Mouse (Mus musculus): ENCODE measurements around the gene Galk2. TPM values are rescaled to one million over a fixed set of nuclear protein-coding genes. Genes with fewer than 3 reads are reported as not detected.
A peak's percentile ranks its signal among the peaks of the same experiment; 100 is the strongest.

The Galk2 gene
- polyA plus RNA-seq, 1 experiment from 2014 or later = 23.6 TPM

- H3K36me3 ChIP-seq (ENCODE audit: control insufficient read depth, insufficient read depth, low read length) = no peaks in the 10 kb centered on the region
- DNase-seq (ENCODE audit: low spot score) = no peak
- H3K4me1 ChIP-seq (replicated peaks; ENCODE audit: control insufficient read depth, insufficient read depth, low read length) = peaks cover 19% of the 10 kb centered on the region
- ATAC-seq (replicated peaks; ENCODE audit: low FRiP score) = no peak
- no peak overlapping the region for H3K4me2 ChIP-seq
- H3K9me3 ChIP-seq (ENCODE audit: control insufficient read depth, low read length) = no peaks in the 10 kb centered on the region
- H3K27me3 ChIP-seq (replicated peaks; ENCODE audit: control insufficient read depth, insufficient read depth, low read length) = no peaks in the 10 kb centered on the region
- no peak overlapping the region for H3K4me3 ChIP-seq (ENCODE audit: low read depth, low read length)
- 79% methylated on average over 3 of the region's 3 CpGs for WGBS
- H3K27ac ChIP-seq (ENCODE audit: low read depth, low read length) = no peak overlapping the region
- H3K9ac ChIP-seq (ENCODE audit: low read depth, low read length) = no peak overlapping the region
Measured at GRCm38 (mm10) chr2:125870159-125870558, 11.2 kb downstream of the Galk2 start.

- ATAC-seq (replicated peaks; ENCODE audit: low FRiP score) = no peak
- Histone ChIP-seq H3K4me3 (ENCODE audit: low read depth, low read length) (no peak overlapping the region), H3K4me2 (no peak overlapping the region), H3K27me3 (replicated peaks; ENCODE audit: control insufficient read depth, insufficient read depth, low read length) (no peaks in the 10 kb centered on the region), H3K9me3 (ENCODE audit: control insufficient read depth, low read length) (no peaks in the 10 kb centered on the region), H3K36me3 (ENCODE audit: control insufficient read depth, insufficient read depth, low read length) (no peaks in the 10 kb centered on the region), H3K27ac (ENCODE audit: low read depth, low read length) (no peak overlapping the region), H3K4me1 (replicated peaks; ENCODE audit: control insufficient read depth, insufficient read depth, low read length) (no peaks in the 10 kb centered on the region), H3K9ac (ENCODE audit: low read depth, low read length) (no peak overlapping the region)
- no peak for DNase-seq (ENCODE audit: low spot score)
- 88% methylated on average over 4 of the region's 4 CpGs for whole genome bisulfite sequencing
Measured at GRCm38 (mm10) chr2:125885891-125886576, 27.1 kb downstream of the Galk2 start.

GRCm38 (mm10) chr2:125893096-125893495 lies 34.2 kb downstream of the Galk2 start:
- Histone ChIP-seq H3K27me3 (replicated peaks; ENCODE audit: control insufficient read depth, insufficient read depth, low read length) (no peaks in the 10 kb centered on the region), H3K36me3 (ENCODE audit: control insufficient read depth, insufficient read depth, low read length) (no peaks in the 10 kb centered on the region), H3K4me3 (ENCODE audit: low read depth, low read length) (no peak overlapping the region), H3K9ac (ENCODE audit: low read depth, low read length) (no peak overlapping the region), H3K9me3 (ENCODE audit: control insufficient read depth, low read length) (no peaks in the 10 kb centered on the region), H3K4me2 (no peak overlapping the region), H3K4me1 (replicated peaks; ENCODE audit: control insufficient read depth, insufficient read depth, low read length) (no peaks in the 10 kb centered on the region), H3K27ac (ENCODE audit: low read depth, low read length) (no peak overlapping the region)
- 61% methylated on average over 6 of the region's 6 CpGs for WGBS
- DNase-seq (ENCODE audit: low spot score) = no peak
- ATAC-seq (replicated peaks; ENCODE audit: low FRiP score) = no peak

GRCm38 (mm10) chr2:125895099-125895498 lies 36.2 kb downstream of the Galk2 start:
- Histone ChIP-seq H3K4me1 (replicated peaks; ENCODE audit: control insufficient read depth, insufficient read depth, low read length) (no peaks in the 10 kb centered on the region; the same call in 1 of the 2 replicates), H3K36me3 (ENCODE audit: control insufficient read depth, insufficient read depth, low read length) (no peaks in the 10 kb centered on the region), H3K4me3 (ENCODE audit: low read depth, low read length) (no peak overlapping the region), H3K27ac (ENCODE audit: low read depth, low read length) (no peak overlapping the region), H3K27me3 (replicated peaks; ENCODE audit: control insufficient read depth, insufficient read depth, low read length) (no peaks in the 10 kb centered on the region), H3K4me2 (no peak overlapping the region), H3K9ac (ENCODE audit: low read depth, low read length) (no peak overlapping the region), H3K9me3 (ENCODE audit: control insufficient read depth, low read length) (no peaks in the 10 kb centered on the region)
- 91% methylated on average over 4 of the region's 4 CpGs for WGBS
- ATAC-seq (replicated peaks; ENCODE audit: low FRiP score) (no peak), DNase-seq (ENCODE audit: low spot score) (no peak)

GRCm38 (mm10) chr2:125896355-125896754 lies 37.4 kb downstream of the Galk2 start:
- no peak overlapping the region for H3K4me2 ChIP-seq
- H3K27me3 ChIP-seq (replicated peaks; ENCODE audit: control insufficient read depth, insufficient read depth, low read length) = no peaks in the 10 kb centered on the region
- no peak for ATAC-seq (replicated peaks; ENCODE audit: low FRiP score)
- WGBS = 88% methylated on average over 3 of the region's 3 CpGs
- H3K9me3 ChIP-seq (ENCODE audit: control insufficient read depth, low read length) = no peaks in the 10 kb centered on the region
- peaks cover 10% of the 10 kb centered on the region for H3K4me1 ChIP-seq (replicated peaks; ENCODE audit: control insufficient read depth, insufficient read depth, low read length)
- no peak overlapping the region for H3K4me3 ChIP-seq (ENCODE audit: low read depth, low read length)
- DNase-seq (ENCODE audit: low spot score) = no peak
- H3K9ac ChIP-seq (ENCODE audit: low read depth, low read length) = no peak overlapping the region
- H3K36me3 ChIP-seq (ENCODE audit: control insufficient read depth, insufficient read depth, low read length) = no peaks in the 10 kb centered on the region
- no peak overlapping the region for H3K27ac ChIP-seq (ENCODE audit: low read depth, low read length)

GRCm38 (mm10) chr2:125900797-125901410 lies 42.0 kb downstream of the Galk2 start:
- Histone ChIP-seq H3K4me1 (replicated peaks; ENCODE audit: control insufficient read depth, insufficient read depth, low read length) (peaks cover 13% of the 10 kb centered on the region), H3K27me3 (replicated peaks; ENCODE audit: control insufficient read depth, insufficient read depth, low read length) (no peaks in the 10 kb centered on the region), H3K27ac (ENCODE audit: low read depth, low read length) (peak overlapping the region; percentile 76), H3K36me3 (ENCODE audit: control insufficient read depth, insufficient read depth, low read length) (no peaks in the 10 kb centered on the region), H3K9ac (ENCODE audit: low read depth, low read length) (no peak overlapping the region), H3K4me2 (peak overlapping the region; percentile 26; the same call in 1 of the 2 replicates), H3K4me3 (ENCODE audit: low read depth, low read length) (no peak overlapping the region), H3K9me3 (ENCODE audit: control insufficient read depth, low read length) (no peaks in the 10 kb centered on the region)
- WGBS = 49% methylated on average over 6 of the region's 6 CpGs
- no peak for DNase-seq (ENCODE audit: low spot score)
- peak; percentile 95 for ATAC-seq (replicated peaks; ENCODE audit: low FRiP score)

GRCm38 (mm10) chr2:125901426-125901825 lies 42.5 kb downstream of the Galk2 start:
- Histone ChIP-seq H3K9me3 (ENCODE audit: control insufficient read depth, low read length) (no peaks in the 10 kb centered on the region), H3K27ac (ENCODE audit: low read depth, low read length) (peak overlapping the region; percentile 76), H3K9ac (ENCODE audit: low read depth, low read length) (no peak overlapping the region), H3K4me2 (no peak overlapping the region), H3K4me3 (ENCODE audit: low read depth, low read length) (no peak overlapping the region), H3K4me1 (replicated peaks; ENCODE audit: control insufficient read depth, insufficient read depth, low read length) (peaks cover 13% of the 10 kb centered on the region), H3K27me3 (replicated peaks; ENCODE audit: control insufficient read depth, insufficient read depth, low read length) (no peaks in the 10 kb centered on the region), H3K36me3 (ENCODE audit: control insufficient read depth, insufficient read depth, low read length) (no peaks in the 10 kb centered on the region)
- ATAC-seq (replicated peaks; ENCODE audit: low FRiP score) (no peak), DNase-seq (ENCODE audit: low spot score) (no peak)
- 86% methylated on average over 3 of the region's 3 CpGs for WGBS

GRCm38 (mm10) chr2:125906407-125907066 lies 47.6 kb downstream of the Galk2 start:
- DNase-seq (ENCODE audit: low spot score) = no peak
- H3K27me3 ChIP-seq (replicated peaks; ENCODE audit: control insufficient read depth, insufficient read depth, low read length) = no peaks in the 10 kb centered on the region
- no peak overlapping the region for H3K4me3 ChIP-seq (ENCODE audit: low read depth, low read length)
- H3K36me3 ChIP-seq (ENCODE audit: control insufficient read depth, insufficient read depth, low read length) = no peaks in the 10 kb centered on the region
- ATAC-seq (replicated peaks; ENCODE audit: low FRiP score) = no peak
- peaks cover 6% of the 10 kb centered on the region; the same call in 1 of the 2 replicates for H3K4me1 ChIP-seq (replicated peaks; ENCODE audit: control insufficient read depth, insufficient read depth, low read length)
- no peaks in the 10 kb centered on the region for H3K9me3 ChIP-seq (ENCODE audit: control insufficient read depth, low read length)
- no peak overlapping the region for H3K9ac ChIP-seq (ENCODE audit: low read depth, low read length)
- no peak overlapping the region for H3K27ac ChIP-seq (ENCODE audit: low read depth, low read length)
- 81% methylated on average over 4 of the region's 4 CpGs for WGBS
- no peak overlapping the region for H3K4me2 ChIP-seq
